Mouse (Mus musculus): Measurements from ENCODE around the gene Calu. TPM values are rescaled to one million over a fixed set of nuclear protein-coding genes. Genes with fewer than 3 reads are reported as not detected.

The Calu gene
- total and polyA plus RNA-seq, 2 experiments from 2014 or later, result 287 to 296 TPM

- DNase-seq (ENCODE audit: low spot score), result no peak
- no peak for ATAC-seq (ENCODE audit: insufficient read depth, low read depth)
- no peaks in the 10 kb centered on the region for H3K4me1 ChIP-seq (ENCODE audit: control insufficient read depth, insufficient read depth)
- H3K27ac ChIP-seq (ENCODE audit: low read depth), result no peak overlapping the region
- no peak overlapping the region for H3K4me3 ChIP-seq (ENCODE audit: low read depth, low read length)
- no peak overlapping the region for H3K9ac ChIP-seq (replicated peaks; ENCODE audit: low read depth, low read length)
- no peaks in the 10 kb centered on the region for H3K27me3 ChIP-seq (ENCODE audit: control insufficient read depth, insufficient read depth, low read length)
- H3K4me2 ChIP-seq (ENCODE audit: low read depth, low read length), result no peak overlapping the region
- TF ChIP-seq CTCF (IDR thresholded peaks at IDR 0.05; ENCODE audit: low read depth) (no peak), EP300 (IDR thresholded peaks at IDR 0.05; ENCODE audit: low read depth) (no peak)
- H3K36me3 ChIP-seq (replicated peaks; ENCODE audit: control insufficient read depth, insufficient read depth, low read length), result no peaks in the 10 kb centered on the region
- H3K9me3 ChIP-seq (replicated peaks; ENCODE audit: control insufficient read depth, low read length), result peaks cover 7% of the 10 kb centered on the region; the same call in 1 of the 2 replicates
- 83% methylated on average over 16 of the region's 16 CpGs for WGBS
Measured at GRCm38 (mm10) chr6:29308846-29309605, 38.8 kb upstream of the Calu start.

DNA sequence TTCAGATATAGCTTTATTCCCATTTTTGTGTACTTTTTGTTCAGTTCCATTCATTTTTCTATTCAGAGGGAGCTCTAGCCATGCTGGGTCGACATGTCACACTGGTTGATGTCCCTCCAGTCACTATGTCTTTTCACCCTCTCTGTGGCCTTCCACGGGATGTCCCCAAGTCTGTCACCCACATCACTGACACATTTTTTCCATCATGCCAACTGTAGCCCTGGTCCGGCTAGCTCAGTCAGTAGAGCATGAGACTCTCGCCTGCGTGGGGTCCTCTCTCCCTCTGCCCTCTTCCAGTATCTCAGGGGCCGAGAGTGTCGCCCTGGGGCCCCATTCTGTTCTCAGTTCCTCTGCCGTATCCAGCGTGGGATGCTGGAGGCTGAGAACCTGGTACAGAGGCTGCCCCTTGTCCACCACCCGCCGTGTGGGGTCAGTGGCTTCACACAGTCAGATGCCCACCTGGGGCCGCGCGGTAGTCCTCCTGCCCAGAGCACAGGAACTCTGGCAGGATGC is 34.1 kb upstream of the Calu start:
- Histone ChIP-seq H3K27me3 (ENCODE audit: control insufficient read depth, insufficient read depth, low read length) (no peaks in the 10 kb centered on the region), H3K4me3 (ENCODE audit: low read depth, low read length) (no peak overlapping the region), H3K9ac (replicated peaks; ENCODE audit: low read depth, low read length) (no peak overlapping the region), H3K4me1 (ENCODE audit: control insufficient read depth, insufficient read depth) (0 out of 2 replicates have a peak, but pooled peaks cover 6% of the 10 kb centered on the region), H3K9me3 (replicated peaks; ENCODE audit: control insufficient read depth, low read length) (no peaks in the 10 kb centered on the region), H3K27ac (ENCODE audit: low read depth) (no peak overlapping the region), H3K36me3 (replicated peaks; ENCODE audit: control insufficient read depth, insufficient read depth, low read length) (no peaks in the 10 kb centered on the region), H3K4me2 (ENCODE audit: low read depth, low read length) (no peak overlapping the region)
- WGBS, result 73% methylated on average over 14 of the region's 14 CpGs
- TF ChIP-seq EP300 (IDR thresholded peaks at IDR 0.05; ENCODE audit: low read depth) (no peak), CTCF (IDR thresholded peaks at IDR 0.05; ENCODE audit: low read depth) (no peak)
- no peak for DNase-seq (ENCODE audit: low spot score)
- no peak for ATAC-seq (ENCODE audit: insufficient read depth, low read depth)

DNA sequence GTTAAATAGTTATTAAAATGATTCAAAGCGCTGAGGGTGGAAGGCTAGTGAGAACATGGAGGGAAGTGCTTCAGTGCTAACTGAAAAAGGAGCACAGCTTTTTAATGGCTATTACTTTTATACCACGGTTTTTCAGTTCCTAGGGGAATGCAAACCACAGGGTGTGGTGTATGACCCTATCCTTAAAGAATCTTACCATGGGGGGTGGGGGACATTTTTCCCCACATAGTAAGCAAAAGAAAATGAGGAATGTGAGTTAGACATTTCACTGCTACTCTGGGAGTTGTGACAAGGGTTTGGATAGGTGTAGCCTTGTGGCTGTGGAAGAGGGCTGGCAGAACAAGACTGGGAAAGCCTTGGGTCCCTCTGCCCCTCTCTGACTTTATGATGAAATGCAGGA is 30.6 kb upstream of the Calu start:
- no peak overlapping the region for H3K27ac ChIP-seq (ENCODE audit: low read depth)
- no peak for TF ChIP-seq EP300 (IDR thresholded peaks at IDR 0.05; ENCODE audit: low read depth)
- TF ChIP-seq CTCF (IDR thresholded peaks at IDR 0.05; ENCODE audit: low read depth), result no peak
- H3K27me3 ChIP-seq (ENCODE audit: control insufficient read depth, insufficient read depth, low read length), result no peaks in the 10 kb centered on the region
- no peak for ATAC-seq (ENCODE audit: insufficient read depth, low read depth)
- no peak overlapping the region for H3K4me3 ChIP-seq (ENCODE audit: low read depth, low read length)
- H3K4me1 ChIP-seq (ENCODE audit: control insufficient read depth, insufficient read depth), result 0 out of 2 replicates have a peak, but pooled peaks cover 6% of the 10 kb centered on the region
- DNase-seq (ENCODE audit: low spot score), result no peak
- 66% methylated on average over 2 of the region's 2 CpGs for WGBS
- H3K36me3 ChIP-seq (replicated peaks; ENCODE audit: control insufficient read depth, insufficient read depth, low read length), result no peaks in the 10 kb centered on the region
- no peak overlapping the region for H3K9ac ChIP-seq (replicated peaks; ENCODE audit: low read depth, low read length)
- no peak overlapping the region for H3K4me2 ChIP-seq (ENCODE audit: low read depth, low read length)
- H3K9me3 ChIP-seq (replicated peaks; ENCODE audit: control insufficient read depth, low read length), result no peaks in the 10 kb centered on the region

- H3K4me3 ChIP-seq (ENCODE audit: low read depth, low read length), result no peak overlapping the region
- no peaks in the 10 kb centered on the region for H3K9me3 ChIP-seq (replicated peaks; ENCODE audit: control insufficient read depth, low read length)
- no peaks in the 10 kb centered on the region for H3K27me3 ChIP-seq (ENCODE audit: control insufficient read depth, insufficient read depth, low read length)
- no peak overlapping the region for H3K27ac ChIP-seq (ENCODE audit: low read depth)
- H3K9ac ChIP-seq (replicated peaks; ENCODE audit: low read depth, low read length), result no peak overlapping the region
- H3K4me2 ChIP-seq (ENCODE audit: low read depth, low read length), result no peak overlapping the region
- DNase-seq (ENCODE audit: low spot score) (no peak), ATAC-seq (ENCODE audit: insufficient read depth, low read depth) (no peak)
- no peaks in the 10 kb centered on the region for H3K36me3 ChIP-seq (replicated peaks; ENCODE audit: control insufficient read depth, insufficient read depth, low read length)
- WGBS, result 72% methylated on average over 3 of the region's 3 CpGs
- 0 out of 2 replicates have a peak, but pooled peaks cover 6% of the 10 kb centered on the region for H3K4me1 ChIP-seq (ENCODE audit: control insufficient read depth, insufficient read depth)
- TF ChIP-seq EP300 (IDR thresholded peaks at IDR 0.05; ENCODE audit: low read depth) (no peak), CTCF (IDR thresholded peaks at IDR 0.05; ENCODE audit: low read depth) (no peak)
Measured at GRCm38 (mm10) chr6:29317941-29318340, 29.9 kb upstream of the Calu start.

DNA sequence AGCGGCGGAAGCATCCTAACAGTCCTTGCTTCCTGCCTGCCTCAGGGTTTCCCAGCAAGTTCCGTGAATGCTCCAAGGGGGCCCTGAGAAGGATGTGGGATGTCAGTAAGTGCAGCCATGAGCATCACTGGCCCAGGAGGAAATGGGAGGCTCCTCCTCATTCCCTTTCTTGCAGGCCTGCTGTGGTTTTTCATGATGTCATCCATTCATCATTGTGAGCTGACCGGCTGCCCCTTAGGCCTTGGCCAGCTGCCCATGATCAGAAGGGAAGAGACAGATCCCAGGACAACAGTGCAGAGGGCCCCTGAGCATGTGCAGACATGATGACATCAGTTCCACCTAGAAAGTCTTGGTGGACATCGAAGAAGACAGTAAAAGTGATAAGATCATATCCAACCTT is 29.0 kb upstream of the Calu start, which contains the start of gene Fam71f1:
Fam71f1 (plus strand) TSS at position 262 of the 400 bp plus-strand sequence.
- TF ChIP-seq CTCF (IDR thresholded peaks at IDR 0.05; ENCODE audit: low read depth), result no peak
- TF ChIP-seq EP300 (IDR thresholded peaks at IDR 0.05; ENCODE audit: low read depth), result no peak
- Histone ChIP-seq H3K9me3 (replicated peaks; ENCODE audit: control insufficient read depth, low read length) (no peaks in the 10 kb centered on the region), H3K4me2 (ENCODE audit: low read depth, low read length) (no peak within 1 kb of the TSS), H3K27ac (ENCODE audit: low read depth) (no peak within 1 kb of the TSS; the same call in 1 of the 2 replicates), H3K27me3 (ENCODE audit: control insufficient read depth, insufficient read depth, low read length) (no peaks in the 10 kb centered on the region), H3K4me3 (ENCODE audit: low read depth, low read length) (no peak within 1 kb of the TSS), H3K9ac (replicated peaks; ENCODE audit: low read depth, low read length) (no peak within 1 kb of the TSS), H3K4me1 (ENCODE audit: control insufficient read depth, insufficient read depth) (0 out of 2 replicates have a peak, but pooled peaks cover 6% of the 10 kb centered on the region), H3K36me3 (replicated peaks; ENCODE audit: control insufficient read depth, insufficient read depth, low read length) (no peaks in the 10 kb centered on the region)
- DNase-seq (ENCODE audit: low spot score), result peak; percentile 68
- peak; percentile 86 for ATAC-seq (ENCODE audit: insufficient read depth, low read depth)
- WGBS, result 27% methylated on average over 5 of the region's 5 CpGs

Measured in heart, postnatal 0 days (tissue).